Mouse (Mus musculus): ENCODE data around the gene Ptpn7. TPM values are rescaled to one million over a fixed set of nuclear protein-coding genes. Genes with fewer than 3 reads are reported as not detected.

The Ptpn7 gene
- polyA plus RNA-seq, 1 experiment from 2014 or later, result 1.1 TPM

Other genes with a start within 250 kb of the Ptpn7 start
- gene Ppp1r12b, start 176.8 kb upstream of the Ptpn7 start, polyA plus RNA-seq (2016; fragmentation: Nextera tagmentation; extraction: Ambion mirVana), result 13.8 and 14.6 TPM in 2 replicates
- gene Ube2t, start 170.1 kb upstream of the Ptpn7 start, polyA plus RNA-seq (2016; fragmentation: Nextera tagmentation; extraction: Ambion mirVana), result 43.2 and 43.9 TPM in 2 replicates
- 0.27 and 0.66 TPM in 2 replicates for gene Lgr6, start 27.4 kb upstream of the Ptpn7 start, polyA plus RNA-seq (2016; fragmentation: Nextera tagmentation; extraction: Ambion mirVana)
- 129 and 143 TPM in 2 replicates for gene Arl8a, start 14.1 kb downstream of the Ptpn7 start, polyA plus RNA-seq (2016; fragmentation: Nextera tagmentation; extraction: Ambion mirVana)
- gene Gpr37l1, start 35.0 kb downstream of the Ptpn7 start, polyA plus RNA-seq (2016; fragmentation: Nextera tagmentation; extraction: Ambion mirVana), result not detected in 2 replicates
- 0.52 and 0.70 TPM in 2 replicates for gene Elf3, start 125.9 kb downstream of the Ptpn7 start, polyA plus RNA-seq (2016; fragmentation: Nextera tagmentation; extraction: Ambion mirVana)
- 93.3 and 101 TPM in 2 replicates for gene Rnpep, start 151.4 kb downstream of the Ptpn7 start, polyA plus RNA-seq (2016; fragmentation: Nextera tagmentation; extraction: Ambion mirVana)
- gene Timm17a, start 181.1 kb downstream of the Ptpn7 start, polyA plus RNA-seq (2016; fragmentation: Nextera tagmentation; extraction: Ambion mirVana), result 162 and 170 TPM in 2 replicates
- gene Lmod1, start 192.1 kb downstream of the Ptpn7 start, polyA plus RNA-seq (2016; fragmentation: Nextera tagmentation; extraction: Ambion mirVana), result 0.60 and 0.85 TPM in 2 replicates
- gene Shisa4, start 242.5 kb downstream of the Ptpn7 start, polyA plus RNA-seq (2016; fragmentation: Nextera tagmentation; extraction: Ambion mirVana), result 71.2 and 76.3 TPM in 2 replicates

Measured in midbrain, embryonic 12.5 days (tissue).